Mouse (Mus musculus) granulocyte monocyte progenitor cell, adult 5-6 weeks (primary cell): Measurements from ENCODE around the gene L2hgdh. TPM values are rescaled to one million over a fixed set of nuclear protein-coding genes. Genes with fewer than 3 reads are reported as not detected.

ENCODE experiments used
- ATAC-seq: replicated peaks from 2 replicates; pipeline ENCODE4 v1.8.0; 2016; ENCODE audit warnings: mild to moderate bottlenecking, moderate TSS enrichment, inconsistent platforms; ENCODE audit not compliant: poor library complexity, severe bottlenecking
- total RNA-seq, 2 experiments: library from RNA; stranded (forward) in 1 of 2; stranded (reverse) in 1 of 2; fragments of 200-712, 200-1000 nt in 1 of 2; fragments of >200 nt in 1 of 2; fragmentation: Nextera tagmentation in 1 of 2; gene quantifications; 2 replicates each; pipeline ENCODE4 v1.2.3; 2014 to 2017

The L2hgdh gene
- total RNA-seq, 2 experiments from 2014 or later = 34.6 to 39.0 TPM

GRCm38 (mm10) chr12:69732221-69732620 is 7.5 kb upstream of the L2hgdh start:
- no peak for ATAC-seq

- no peak for ATAC-seq
These were observed 5.6 kb upstream of the L2hgdh start for GRCm38 (mm10) chr12:69730306-69730705.

GRCm38 (mm10) chr12:69729246-69729645 is 4.6 kb upstream of the L2hgdh start:
- no peak for ATAC-seq

- ATAC-seq = peak; percentile 0; the same call in 1 of the 2 replicates
These were observed 509 bp downstream of the L2hgdh start for GRCm38 (mm10) chr12:69724018-69724710.

- no peak for ATAC-seq
These were observed 1.3 kb downstream of the L2hgdh start for GRCm38 (mm10) chr12:69723376-69723775.

GRCm38 (mm10) chr12:69722857-69723256 is 1.8 kb downstream of the L2hgdh start:
- no peak for ATAC-seq

- no peak for ATAC-seq
These were observed 11.0 kb downstream of the L2hgdh start for GRCm38 (mm10) chr12:69713628-69714027.

GRCm38 (mm10) chr12:69704799-69705458 is 19.7 kb downstream of the L2hgdh start:
- no peak for ATAC-seq

- ATAC-seq = no peak
These were observed 26.3 kb downstream of the L2hgdh start for GRCm38 (mm10) chr12:69698352-69698751.

- peak; percentile 63 for ATAC-seq
These were observed 27.9 kb downstream of the L2hgdh start for GRCm38 (mm10) chr12:69696746-69697145.

GRCm38 (mm10) chr12:69693471-69693870 is 31.2 kb downstream of the L2hgdh start:
- no peak for ATAC-seq

- no peak for ATAC-seq
These were observed 34.0 kb downstream of the L2hgdh start for GRCm38 (mm10) chr12:69690714-69691113.

GRCm38 (mm10) chr12:69689094-69689493 is 35.6 kb downstream of the L2hgdh start:
- no peak for ATAC-seq

GRCm38 (mm10) chr12:69688368-69688767 is 36.3 kb downstream of the L2hgdh start:
- no peak for ATAC-seq

GRCm38 (mm10) chr12:69683537-69683936 is 41.1 kb downstream of the L2hgdh start:
- peak; percentile 59 for ATAC-seq

- no peak for ATAC-seq
These were observed 41.8 kb downstream of the L2hgdh start for GRCm38 (mm10) chr12:69682788-69683419.

GRCm38 (mm10) chr12:69682065-69682787 is 42.4 kb downstream of the L2hgdh start:
- peak; percentile 29 for ATAC-seq

- ATAC-seq = peak; percentile 8
These were observed 43.1 kb downstream of the L2hgdh start, which contains the start of gene Sos2 for GRCm38 (mm10) chr12:69681566-69682061. Sos2 (minus strand) TSS chr12:69681852.

- peak; percentile 62 for ATAC-seq
These were observed 43.8 kb downstream of the L2hgdh start for GRCm38 (mm10) chr12:69680635-69681565.
